Mouse (Mus musculus) kidney, adult 2 months (tissue): ENCODE measurements at regions not wholly inside any gene's neighbourhood (a gene's known extent, or its start where the extent isn't known, plus 50 kb on each side); places are given as distances from the start of the nearest gene placed in this dataset.

Experiments
- CTCF ChIP-seq: fragments of 200-500 bp; conservative IDR thresholded peaks from 2 replicates; pipeline ENCODE4 v1.5.1; 2011; ENCODE audit warnings: low read depth, mild to moderate bottlenecking, control low read depth, low read length, moderate library complexity, mixed read lengths; ENCODE audit not compliant: insufficient read depth, insufficient read length
- POLR2A ChIP-seq: fragments of 200-500 bp; IDR thresholded peaks from one replicate; pipeline ENCODE4 v1.6.1; 2011; ENCODE audit warnings: low read depth, low read length, control low read depth

GRCm38 (mm10) chr8:26677584-26678138 lies 299.5 kb upstream of the Zfp703 start:
- TF ChIP-seq CTCF (no peak), POLR2A (no peak)
